Mouse (Mus musculus) ES-E14 (cell line): ENCODE results near the gene Slc37a4. TPM values are rescaled to one million over a fixed set of nuclear protein-coding genes. Genes with fewer than 3 reads are reported as not detected.
"Not testable (repeated sequence)": the region's sequence is repeated elsewhere in the genome, so short reads cannot be mapped to it uniquely, and the experiment has no call there.

ENCODE experiments used
- DNase-seq: peaks from one replicate; pipeline ENCODE4 v3.0.0-alpha.2; 2013; ENCODE audit warnings: low read depth, low spot score
- H3K27ac ChIP-seq: 2 replicates; pipeline ENCODE4 v1.5.1; 2012; ENCODE audit warnings: low read depth, mild to moderate bottlenecking, low read length, moderate library complexity, mixed read lengths; ENCODE audit not compliant: poor library complexity, insufficient read depth, severe bottlenecking
- H3K36me3 ChIP-seq: 2 replicates; pipeline ENCODE4 v1.6.1; 2012; ENCODE audit warnings: mild to moderate bottlenecking, low read length, moderate library complexity, mixed read lengths; ENCODE audit not compliant: control insufficient read depth, poor library complexity, insufficient read depth, severe bottlenecking
- H3K4me1 ChIP-seq, 2 experiments: fragments of 150-350 bp in 1 of 2; sonication (generic) in 1 of 2; 2 replicates each; pipeline ENCODE4 v1.6.1; 2012; ENCODE audit warnings: low read length in 2 of 2, mild to moderate bottlenecking in 1 of 2, mixed read lengths in 1 of 2; ENCODE audit not compliant: control insufficient read depth in 2 of 2, insufficient read depth in 2 of 2, poor library complexity in 1 of 2
- H3K4me3 ChIP-seq, 2 experiments: fragments of 150-350 bp in 1 of 2; sonication (generic) in 1 of 2; 2 replicates each; pipeline ENCODE4 v1.5.1; 2012; ENCODE audit warnings: low read length in 2 of 2, low read depth in 1 of 2, mild to moderate bottlenecking in 1 of 2, mixed read lengths in 1 of 2; ENCODE audit not compliant: insufficient read depth in 1 of 2, poor library complexity in 1 of 2, severe bottlenecking in 1 of 2
- H3K9ac ChIP-seq: 2 replicates; pipeline ENCODE4 v1.6.1; 2012; ENCODE audit warnings: low read depth, mild to moderate bottlenecking, low read length, mixed read lengths; ENCODE audit not compliant: poor library complexity, insufficient read depth, severe bottlenecking
- H3K9me3 ChIP-seq: fragments of 150-350 bp; sonication (generic); 2 replicates; pipeline ENCODE4 v1.6.1; 2012; ENCODE audit warnings: low read depth, mild to moderate bottlenecking, low read length; ENCODE audit not compliant: control insufficient read depth, insufficient read depth
- CHD2 ChIP-seq: IDR thresholded peaks from 2 replicates; pipeline ENCODE4 v1.6.1; 2014; ENCODE audit warnings: mild to moderate bottlenecking, low read depth, low read length, inconsistent platforms
- HCFC1 ChIP-seq: IDR thresholded peaks from 2 replicates; pipeline ENCODE4 v1.6.1; 2012; ENCODE audit warnings: low read length, inconsistent platforms, borderline replicate concordance; ENCODE audit not compliant: insufficient read depth
- MAFK ChIP-seq: IDR thresholded peaks from 2 replicates; pipeline ENCODE4 v1.6.1; 2014; ENCODE audit warnings: mild to moderate bottlenecking, low read depth, low read length, inconsistent platforms; ENCODE audit not compliant: insufficient read depth
- ZC3H11A ChIP-seq: IDR thresholded peaks from 2 replicates; pipeline ENCODE4 v1.6.1; 2012; ENCODE audit warnings: low read depth, mild to moderate bottlenecking, inconsistent platforms, low read length, borderline replicate concordance
- ZNF384 ChIP-seq: IDR thresholded peaks from 2 replicates; pipeline ENCODE4 v1.6.1; 2012; ENCODE audit warnings: low read depth, low read length, inconsistent platforms
- in situ Hi-C, 2 experiments: fragments of 600-800 bp; cut with MboI; formaldehyde crosslinking; loops; one replicate each; pipeline ENCODE4 v1.15.1; 2025; ENCODE audit warnings: low sequenced_read_pairs in 2 of 2, inconsistent platforms in 1 of 2; ENCODE audit not compliant: unreplicated experiment in 2 of 2
- total RNA-seq: library from RNA; depleted of rRNA; stranded (reverse); fragments of 300-350 nt; gene quantifications from 2 replicates; pipeline ENCODE4 v1.2.3, GENCODE M21; 2012

Gene Slc37a4
- total RNA-seq, 1 experiment: 9.8 TPM

DNA sequence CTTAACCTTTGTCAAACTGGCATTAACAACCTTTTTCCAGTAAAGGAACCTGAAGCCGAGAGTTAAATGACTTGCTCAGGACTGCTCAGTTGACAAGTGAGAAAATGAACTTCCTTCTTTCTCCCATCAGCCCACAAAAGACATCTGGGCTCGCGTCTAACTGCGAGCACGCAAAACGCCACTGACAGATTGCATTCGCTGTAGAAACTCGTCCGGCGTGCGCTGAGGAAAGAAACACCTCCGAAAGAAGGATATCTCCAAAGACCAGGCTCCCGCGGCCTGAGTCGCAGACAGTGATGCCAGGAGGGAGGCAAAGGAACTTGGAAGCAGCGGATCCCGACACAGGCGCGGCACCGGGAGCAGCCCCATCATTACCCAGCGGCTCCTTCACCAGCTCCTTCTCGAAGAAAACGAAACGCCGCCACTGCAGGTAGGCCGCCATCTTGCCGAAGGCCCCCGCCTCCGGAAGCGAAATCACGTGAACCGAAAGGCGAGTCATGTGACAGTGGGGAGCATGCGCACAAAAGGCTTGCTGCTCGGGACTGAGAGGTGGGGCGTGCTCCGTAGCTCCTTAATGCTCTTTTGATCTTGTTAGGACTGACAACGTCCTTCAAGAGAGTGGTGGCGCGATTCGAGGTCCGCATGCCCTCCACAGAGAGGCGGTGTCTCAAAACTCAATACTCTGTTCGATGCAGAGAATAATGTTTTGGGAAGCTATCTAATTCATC lies 35.3 kb upstream of the Slc37a4 start, which contains the start of gene Vps11:
Vps11 (minus strand) TSS at position 481 of the 728 bp plus-strand sequence.
- Histone ChIP-seq H3K4me3 (peak within 1 kb of the TSS; percentile 84 to 98), H3K36me3 (peaks cover 17% of the 10 kb centered on the region), H3K9me3 (no peaks in the 10 kb centered on the region), H3K27ac (peak within 1 kb of the TSS; percentile 46; the same call in 1 of the 2 replicates), H3K9ac (peak within 1 kb of the TSS; percentile 95), H3K4me1 (no peaks in the 10 kb centered on the region; a peak in 1 of 4 replicates)
- in situ Hi-C loops: no loop called here
- DNase-seq: peak; percentile 96
- TF ChIP-seq CHD2 (no peak), ZC3H11A (no peak), HCFC1 (peak; percentile 84), MAFK (no peak), ZNF384 (no peak)

DNA sequence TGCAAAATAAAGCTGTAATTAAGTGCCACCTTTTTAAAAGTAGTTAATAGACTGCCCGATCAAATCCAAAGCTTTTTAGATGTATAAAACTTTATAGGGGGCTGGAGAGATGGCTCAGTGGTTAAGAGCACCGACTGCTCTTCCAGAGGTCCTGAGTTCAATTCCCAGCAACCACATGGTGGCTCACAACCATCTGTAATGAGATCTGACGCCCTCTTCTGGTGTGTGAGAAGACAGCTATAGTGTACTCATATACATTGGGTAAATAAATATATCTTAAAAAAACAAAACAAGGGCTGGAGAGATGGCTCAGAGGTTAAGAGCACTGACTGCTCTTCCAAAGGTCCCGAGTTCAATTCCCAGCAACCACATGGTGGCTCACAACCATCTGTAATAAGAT lies 34.7 kb upstream of the Slc37a4 start:
- peaks cover 12% of the 10 kb centered on the region for H3K36me3 ChIP-seq
- H3K9me3 ChIP-seq, H3K4me1 ChIP-seq, H3K9ac ChIP-seq, DNase-seq, H3K27ac ChIP-seq, in situ Hi-C loops: not testable (repeated sequence)
- H3K4me3 ChIP-seq: peak overlapping the region in 1 of 2 experiments; percentile 47; a peak in 2 of 4 replicates

DNA sequence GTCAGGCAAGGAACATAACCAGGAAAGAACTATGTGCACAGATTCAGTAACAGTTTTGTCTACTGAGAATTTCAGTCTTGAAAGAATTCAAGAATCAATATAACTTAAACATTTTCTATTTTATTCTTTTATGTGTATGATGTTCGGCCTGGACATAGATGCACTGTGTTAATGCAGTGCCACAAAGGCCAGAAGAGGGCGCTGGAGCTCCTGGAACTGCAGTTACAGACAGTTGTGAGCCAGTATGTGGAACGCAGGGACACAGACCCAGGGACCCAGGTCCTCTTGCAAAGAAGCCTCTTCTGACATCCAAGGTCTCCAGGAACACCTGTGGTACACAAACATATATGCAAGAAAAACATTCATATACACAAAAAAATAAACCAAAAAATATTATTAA lies 32.2 kb upstream of the Slc37a4 start:
- Histone ChIP-seq H3K4me1 (no peaks in the 10 kb centered on the region; a peak in 1 of 4 replicates), H3K9ac (no peak overlapping the region), H3K4me3 (no peak overlapping the region), H3K27ac (no peak overlapping the region), H3K36me3 (0 out of 2 replicates have a peak, but pooled peaks cover 1% of the 10 kb centered on the region), H3K9me3 (no peaks in the 10 kb centered on the region)
- in situ Hi-C loops: no loop called here
- peak; percentile 66 for DNase-seq
- TF ChIP-seq ZC3H11A (peak; percentile 29; the same call in 1 of the 2 replicates), ZNF384 (no peak), MAFK (no peak), HCFC1 (no peak), CHD2 (no peak)

GRCm38 (mm10) chr9:44373386-44373785 lies 23.3 kb upstream of the Slc37a4 start:
- no peak overlapping the region for H3K9ac ChIP-seq
- no peak for TF ChIP-seq CHD2
- no peak for TF ChIP-seq ZNF384
- no peak for TF ChIP-seq ZC3H11A
- no peak for TF ChIP-seq HCFC1
- no peak for TF ChIP-seq MAFK
- no peak overlapping the region for H3K4me3 ChIP-seq
- in situ Hi-C loops: no loop called here
- H3K36me3 ChIP-seq: no peaks in the 10 kb centered on the region
- peaks cover 0 to 7% of the 10 kb centered on the region in 2 experiments; a peak in 1 of 4 replicates for H3K4me1 ChIP-seq
- DNase-seq: no peak
- H3K9me3 ChIP-seq: no peaks in the 10 kb centered on the region
- no peak overlapping the region for H3K27ac ChIP-seq

- no peak overlapping the region for H3K9ac ChIP-seq
- no peaks in the 10 kb centered on the region for H3K9me3 ChIP-seq
- H3K36me3 ChIP-seq: peaks cover 6% of the 10 kb centered on the region
- H3K4me3 ChIP-seq: no peak overlapping the region
- no peak overlapping the region for H3K27ac ChIP-seq
- DNase-seq: no peak
- H3K4me1 ChIP-seq: peaks cover 3 to 7% of the 10 kb centered on the region in 2 experiments; a peak in 2 of 4 replicates
- in situ Hi-C loops: no loop called here
- TF ChIP-seq ZNF384 (no peak), CHD2 (no peak), ZC3H11A (no peak), MAFK (no peak), HCFC1 (no peak)
Measured at GRCm38 (mm10) chr9:44376141-44376540, 20.5 kb upstream of the Slc37a4 start.

DNA sequence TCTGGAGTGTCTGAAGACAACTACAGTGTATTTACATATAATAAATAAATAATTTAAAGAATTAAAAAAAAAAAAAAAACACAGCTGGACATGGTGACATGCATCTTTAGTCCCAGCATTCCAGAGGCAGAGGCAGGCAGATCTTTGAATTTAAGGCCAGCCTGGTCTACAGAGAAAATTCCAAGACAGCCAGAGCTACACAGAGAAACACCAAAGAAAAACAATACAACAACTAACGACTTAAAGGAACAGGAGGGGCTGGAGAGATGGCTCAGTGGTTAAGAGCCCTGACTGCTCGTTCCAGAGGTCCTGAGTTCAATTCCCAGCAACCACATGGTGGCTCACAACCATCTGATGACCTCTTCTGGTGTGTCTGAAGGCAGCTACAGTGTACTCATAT lies 19.3 kb upstream of the Slc37a4 start:
- in situ Hi-C loops, H3K4me3 ChIP-seq, H3K9ac ChIP-seq, H3K9me3 ChIP-seq, H3K4me1 ChIP-seq, DNase-seq, H3K27ac ChIP-seq: not testable (repeated sequence)
- peaks cover 17% of the 10 kb centered on the region for H3K36me3 ChIP-seq
